ENCODE assay signal across 8 mouse cellular contexts in the genomic region with DNA sequence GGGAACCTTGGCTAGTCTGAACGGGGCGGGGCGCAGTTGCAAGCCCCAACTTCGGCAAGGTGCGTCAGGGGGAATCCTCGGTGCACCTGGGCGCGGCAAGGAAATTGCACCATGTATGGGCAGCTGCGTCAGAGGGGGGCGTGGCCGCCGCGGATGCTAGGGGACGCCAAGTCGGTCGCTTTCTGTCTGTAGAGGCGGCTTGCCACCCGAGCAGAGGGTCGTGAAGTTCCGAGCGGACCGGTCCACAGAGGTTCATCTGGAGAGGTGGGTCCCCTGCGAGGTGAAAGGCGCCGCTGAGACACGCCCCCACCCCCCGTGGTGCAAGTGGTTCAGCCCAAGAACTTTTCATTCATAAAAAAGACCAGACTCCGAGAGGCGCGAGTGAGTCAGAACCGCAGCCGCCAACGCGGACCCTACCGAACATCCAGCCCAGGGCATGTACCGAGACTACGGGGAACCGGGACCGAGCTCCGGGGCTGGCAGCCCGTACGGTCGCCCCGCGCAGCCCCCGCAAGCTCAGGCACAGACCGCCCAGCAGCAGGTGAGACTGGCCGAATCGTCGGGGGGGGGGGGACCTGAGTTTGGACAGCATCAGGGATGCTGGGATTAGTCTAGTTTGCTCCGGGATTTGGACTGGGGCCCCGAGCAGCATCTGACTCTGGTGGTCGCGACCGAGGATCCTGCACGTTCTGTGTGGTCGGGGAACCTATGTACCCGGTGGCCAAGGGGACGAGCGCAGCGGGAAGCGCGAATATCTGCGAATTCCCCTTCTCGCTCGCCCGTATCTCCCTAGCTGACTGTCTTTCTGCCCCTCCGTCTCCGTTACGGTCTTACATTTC. TPM values are rescaled to one million over a fixed set of nuclear protein-coding genes. Genes with fewer than 3 reads are reported as not detected.
A peak's percentile ranks its signal among the peaks of the same experiment; 100 is the strongest.
DNase-seq lines count a peak whose midpoint lies in the region; ATAC-seq and TF ChIP-seq lines count a peak whose summit lies in the region.

A gene (plus strand): TSS at position 33 of the 839 bp plus-strand sequence.

- peaks cover 19% of the 10 kb centered on the region for H3K4me1 ChIP-seq in heart, embryonic 10.5 days
- no peaks in the 10 kb centered on the region; the same call in 1 of the 2 replicates for H3K4me1 ChIP-seq in kidney, embryonic 14.5 days (ENCODE audit: control insufficient read depth, insufficient read depth, low read length)
- H3K4me1 ChIP-seq in lung, adult 2 months (ENCODE audit: control insufficient read depth, insufficient read depth, low read length) = peaks cover 8% of the 10 kb centered on the region
- peaks cover 10% of the 10 kb centered on the region; the same call in 1 of the 2 replicates for H3K4me1 ChIP-seq in neural tube, embryonic 14.5 days (ENCODE audit: control insufficient read depth, insufficient read depth, low read length)

- H3K4me3 ChIP-seq in heart, embryonic 10.5 days = peak within 1 kb of the TSS; percentile 69
- peak within 1 kb of the TSS; percentile 52 for H3K4me3 ChIP-seq in kidney, embryonic 14.5 days (ENCODE audit: low read length)
- peak within 1 kb of the TSS; percentile 63 for H3K4me3 ChIP-seq in lung, adult 2 months (replicated peaks; ENCODE audit: extremely low read depth, low read depth, low read length)
- peak within 1 kb of the TSS; percentile 45 for H3K4me3 ChIP-seq in neural tube, embryonic 14.5 days (ENCODE audit: low read depth, low read length)

- peak; percentile 15 for ATAC-seq in Patski
- peak; percentile 53; the same call in 1 of the 2 replicates for ATAC-seq in kidney, embryonic 14.5 days (ENCODE audit: low FRiP score, low TSS enrichment)
- ATAC-seq in neural tube, embryonic 14.5 days (ENCODE audit: low read depth) = peak; percentile 75; the same call in 1 of the 2 replicates

- H3K27me3 ChIP-seq in Patski = no peaks in the 10 kb centered on the region
- H3K27me3 ChIP-seq in heart, embryonic 10.5 days (ENCODE audit: insufficient read depth, poor library complexity, severe bottlenecking) = peaks cover 81% of the 10 kb centered on the region
- peaks cover 30% of the 10 kb centered on the region for H3K27me3 ChIP-seq in kidney, embryonic 14.5 days (ENCODE audit: control insufficient read depth, insufficient read depth, low read length)
- H3K27me3 ChIP-seq in neural tube, embryonic 14.5 days (ENCODE audit: control insufficient read depth, insufficient read depth, low read length) = peaks cover 41% of the 10 kb centered on the region

- in situ Hi-C loops in Patski (cut with MboI; ENCODE audit: low pct_unique_long_range_greater_than_20kb) = no loop called here

- H3K4me2 ChIP-seq in kidney, embryonic 14.5 days (replicated peaks; ENCODE audit: low read depth, low read length) = peak within 1 kb of the TSS; percentile 90
- H3K4me2 ChIP-seq in neural tube, embryonic 14.5 days (ENCODE audit: low read depth, low read length) = peak within 1 kb of the TSS; percentile 95

- no peaks in the 10 kb centered on the region for H3K36me3 ChIP-seq in heart, embryonic 10.5 days
- H3K36me3 ChIP-seq in kidney, embryonic 14.5 days (ENCODE audit: control insufficient read depth, insufficient read depth, low read length) = no peaks in the 10 kb centered on the region
- no peaks in the 10 kb centered on the region for H3K36me3 ChIP-seq in neural tube, embryonic 14.5 days (ENCODE audit: control insufficient read depth, insufficient read depth, low read length)

- DNase-seq in 3T3-L1 (ENCODE audit: low read depth, low spot score) (peak; percentile 85), Patski (ENCODE audit: low read depth, low spot score) (no peak)
- peak; percentile 68 for DNase-seq in embryo, embryonic 10.5 days (ENCODE audit: low spot score)
- no peak for DNase-seq in heart, embryonic 10.5 days (ENCODE audit: low spot score)
- peak; percentile 80 for DNase-seq in lung, adult 2 months
- DNase-seq in thymus, postnatal 10 days (ENCODE audit: low spot score in 2 of 2) = peak; percentile 73 to 81

- TF ChIP-seq CTCF in Patski (IDR thresholded peaks at IDR 0.05) = no peak
- TF ChIP-seq CTCF in lung, adult 2 months (IDR thresholded peaks at IDR 0.05; ENCODE audit: insufficient read depth, low read length) = no peak

- 1% methylated on average over 70 of the region's 70 CpGs for WGBS in heart, embryonic 10.5 days
- WGBS in kidney, embryonic 14.5 days = under 1% methylated on average over 70 of the region's 70 CpGs
- WGBS in lung, adult 2 months = 1% methylated on average over 70 of the region's 70 CpGs
- WGBS in neural tube, embryonic 14.5 days = 1% methylated on average over 70 of the region's 70 CpGs

- no peaks in the 10 kb centered on the region for H3K9me3 ChIP-seq in heart, embryonic 10.5 days
- H3K9me3 ChIP-seq in kidney, embryonic 14.5 days (ENCODE audit: control insufficient read depth, low read length) = no peaks in the 10 kb centered on the region
- H3K9me3 ChIP-seq in neural tube, embryonic 14.5 days (ENCODE audit: control insufficient read depth, low read length) = no peaks in the 10 kb centered on the region

- H3K9ac ChIP-seq in kidney, embryonic 14.5 days (ENCODE audit: low read depth, low read length) = peak within 1 kb of the TSS; percentile 5; the same call in 1 of the 2 replicates
- peak within 1 kb of the TSS; percentile 47 for H3K9ac ChIP-seq in neural tube, embryonic 14.5 days (replicated peaks; ENCODE audit: low read depth, low read length)

- CTCF ChIA-PET in Patski (lab: Charles Lee) = interaction anchor here (1.1 to 7.2 kb wide), 3 partner anchors 9 to 16 kb away, joined by 3 to 64 read pairs (median 14); a partner anchor contains a TSS

- H3K27ac ChIP-seq in heart, embryonic 10.5 days = peak within 1 kb of the TSS; percentile 22; the same call in 1 of the 2 replicates
- no peak within 1 kb of the TSS for H3K27ac ChIP-seq in kidney, embryonic 14.5 days (ENCODE audit: low read depth, low read length)
- H3K27ac ChIP-seq in neural tube, embryonic 14.5 days (ENCODE audit: low read depth, low read length) = no peak within 1 kb of the TSS

- POLR2A ChIA-PET in Patski (lab: Charles Lee) = interaction anchor here (1.2 to 2.8 kb wide), 5 partner anchors 9 to 22 kb away, joined by 3 to 16 read pairs (median 4); a partner anchor contains a TSS

- no peak for TF ChIP-seq POLR2A in lung, adult 2 months (IDR thresholded peaks at IDR 0.05; ENCODE audit: borderline replicate concordance, extremely low read depth, low read depth, low read length)

RNA-seq across cellular contexts. Expression of the gene that starts here (rescaled TPM):
- polyA plus RNA-seq in Patski (2021) = 2.1 TPM
- polyA plus RNA-seq in heart, embryonic 10.5 days (2016; fragmentation: Nextera tagmentation; extraction: Ambion mirVana) = 0.34 and 0.49 TPM in 2 replicates
- polyA plus RNA-seq in kidney, embryonic 14.5 days (2014; fragmentation: Nextera tagmentation; extraction: Ambion mirVana) = not detected in 2 replicates
- polyA plus RNA-seq in lung, adult 2 months (2012; rRNA removed) = 0.34 and 0.36 TPM in 2 replicates
- polyA plus RNA-seq in neural tube, embryonic 14.5 days (2014; fragmentation: Nextera tagmentation; extraction: Ambion mirVana) = not detected in 2 replicates

Comparison
In these comparisons a context has a peak if more than half of its experiments do, and no peak if none do; other contexts are left out.
1. Peak in ATAC-seq, H3K4me3 ChIP-seq, H3K9ac ChIP-seq and H3K4me2 ChIP-seq in kidney, embryonic 14.5 days; RNA of the gene not detected or under 1 TPM.
2. Peak in DNase-seq and H3K4me3 ChIP-seq in lung, adult 2 months; RNA of the gene not detected or under 1 TPM.
3. Peak in ATAC-seq, H3K4me3 ChIP-seq, H3K9ac ChIP-seq and H3K4me2 ChIP-seq in neural tube, embryonic 14.5 days; RNA of the gene not detected or under 1 TPM.
4. DNase-seq: peak in 3T3-L1 (single experiment), embryo, embryonic 10.5 days (single experiment) and thymus, postnatal 10 days (2 of 2); none in Patski (single experiment) and heart, embryonic 10.5 days (single experiment).
5. ATAC-seq: peak in every context shown above with its lines; median percentile 75 in neural tube, embryonic 14.5 days; 53 in kidney, embryonic 14.5 days; 15 in Patski.
6. Peak in every context shown above with its lines, with median percentiles within 50 percentile points of each other: H3K4me3 ChIP-seq.